ENCODE assay signal across 8 mouse cellular contexts in the genomic region with DNA sequence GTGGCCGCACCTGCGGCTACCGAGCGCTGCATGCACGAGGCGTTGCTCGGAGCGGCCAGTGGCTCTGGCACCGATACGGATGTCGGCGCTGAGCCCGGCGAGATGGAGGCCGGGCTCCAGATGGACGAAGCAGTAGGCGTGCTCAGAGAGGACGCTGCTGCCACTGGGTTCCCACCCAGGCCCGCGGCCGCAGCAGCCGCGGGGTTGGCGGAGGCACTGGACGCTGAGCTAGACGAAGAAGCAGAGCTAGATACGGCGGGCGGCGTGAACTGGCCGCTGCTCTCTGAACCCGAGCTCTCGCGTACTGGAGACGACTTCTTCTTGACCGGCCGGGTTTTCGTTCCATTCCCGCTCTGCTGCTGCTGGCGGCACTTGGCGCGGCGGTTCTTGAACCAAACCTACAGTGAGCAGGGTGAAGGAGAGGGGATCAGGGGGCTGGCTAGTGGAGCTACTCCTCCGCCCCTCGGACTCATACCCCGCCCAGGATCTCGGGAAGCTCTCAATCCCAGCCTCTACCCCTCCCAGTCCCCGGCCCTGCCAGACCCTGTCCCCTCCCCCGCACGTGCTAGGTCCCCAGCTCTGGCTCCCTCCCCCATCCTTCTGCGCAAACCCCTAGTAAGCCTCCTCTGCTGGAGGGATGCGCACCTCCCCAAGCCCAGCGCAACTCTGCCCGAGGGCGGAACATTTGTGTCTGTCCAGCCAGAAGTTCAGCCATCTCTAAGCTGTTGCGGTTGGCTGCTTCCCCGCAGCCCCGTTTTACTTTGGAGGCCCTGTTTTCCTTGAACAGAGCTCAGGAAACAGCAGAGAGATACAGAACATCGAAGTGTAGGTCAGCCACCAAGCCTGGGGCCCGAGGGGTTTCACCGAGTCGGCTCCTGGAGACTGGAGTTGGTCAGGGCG. TPM values are rescaled to one million over a fixed set of nuclear protein-coding genes. Genes with fewer than 3 reads are reported as not detected.
A peak's percentile ranks its signal among the peaks of the same experiment; 100 is the strongest.
DNase-seq lines count a peak whose midpoint lies in the region; ATAC-seq and TF ChIP-seq lines count a peak whose summit lies in the region.

No protein-coding gene starts in this region.

- no peaks in the 10 kb centered on the region for H3K9me3 ChIP-seq in liver, embryonic 11.5 days (ENCODE audit: control insufficient read depth, low read length)
- no peaks in the 10 kb centered on the region for H3K9me3 ChIP-seq in heart, embryonic 13.5 days
- no peaks in the 10 kb centered on the region for H3K9me3 ChIP-seq in kidney, postnatal 0 days (replicated peaks; ENCODE audit: low read length)
- no peaks in the 10 kb centered on the region for H3K9me3 ChIP-seq in midbrain, embryonic 10.5 days (replicated peaks)
- H3K9me3 ChIP-seq in stomach, postnatal 0 days (ENCODE audit: control insufficient read depth, low read length) = no peaks in the 10 kb centered on the region

- under 1% methylated on average over 63 of the region's 63 CpGs for WGBS in liver, embryonic 11.5 days
- WGBS in heart, embryonic 13.5 days = 1% methylated on average over 63 of the region's 63 CpGs
- 0% methylated on average over 63 of the region's 63 CpGs for WGBS in kidney, postnatal 0 days
- 1% methylated on average over 63 of the region's 63 CpGs for WGBS in midbrain, embryonic 10.5 days
- WGBS in stomach, postnatal 0 days = under 1% methylated on average over 61 of the region's 63 CpGs

- peaks cover 98% of the 10 kb centered on the region for H3K27me3 ChIP-seq in liver, embryonic 11.5 days (replicated peaks; ENCODE audit: control insufficient read depth, insufficient read depth, low read length)
- peaks cover 98% of the 10 kb centered on the region for H3K27me3 ChIP-seq in heart, embryonic 13.5 days (replicated peaks)
- H3K27me3 ChIP-seq in kidney, postnatal 0 days (ENCODE audit: insufficient read depth, low read length) = peaks cover 89% of the 10 kb centered on the region
- H3K27me3 ChIP-seq in midbrain, embryonic 10.5 days (ENCODE audit: low read depth, poor library complexity, severe bottlenecking) = peaks cover 94% of the 10 kb centered on the region
- peaks cover 11% of the 10 kb centered on the region for H3K27me3 ChIP-seq in stomach, postnatal 0 days (ENCODE audit: control insufficient read depth, insufficient read depth, low read length)

- TF ChIP-seq CTCF in kidney, postnatal 0 days (IDR thresholded peaks at IDR 0.05; ENCODE audit: low read depth) = no peak
- no peak for TF ChIP-seq CTCF in stomach, postnatal 0 days (IDR thresholded peaks at IDR 0.05; ENCODE audit: low read depth)

- H3K9ac ChIP-seq in liver, embryonic 11.5 days (ENCODE audit: low read depth, low read length) = no peak overlapping the region
- H3K9ac ChIP-seq in heart, embryonic 13.5 days = peak overlapping the region; percentile 56; the same call in 1 of the 2 replicates
- no peak overlapping the region for H3K9ac ChIP-seq in kidney, postnatal 0 days (ENCODE audit: low read depth, low read length)
- no peak overlapping the region for H3K9ac ChIP-seq in stomach, postnatal 0 days (ENCODE audit: low read length)

- H3K4me1 ChIP-seq in liver, embryonic 11.5 days (replicated peaks; ENCODE audit: control insufficient read depth, insufficient read depth, low read length) = peaks cover 14% of the 10 kb centered on the region
- H3K4me1 ChIP-seq in heart, embryonic 13.5 days = peaks cover 38% of the 10 kb centered on the region
- H3K4me1 ChIP-seq in kidney, postnatal 0 days (replicated peaks; ENCODE audit: insufficient read depth, low read length) = peaks cover 22% of the 10 kb centered on the region; the same call in 1 of the 2 replicates
- H3K4me1 ChIP-seq in midbrain, embryonic 10.5 days = peaks cover 84% of the 10 kb centered on the region
- H3K4me1 ChIP-seq in stomach, postnatal 0 days (replicated peaks; ENCODE audit: control insufficient read depth, insufficient read depth) = peaks cover under 1% of the 10 kb centered on the region; the same call in 1 of the 2 replicates

- no peak for ATAC-seq in liver, embryonic 11.5 days (replicated peaks; ENCODE audit: low FRiP score)
- no peak for ATAC-seq in heart, embryonic 13.5 days (ENCODE audit: extremely low read depth, insufficient number of reproducible peaks, low FRiP score, low TSS enrichment)
- no peak for ATAC-seq in kidney, postnatal 0 days (replicated peaks; ENCODE audit: low FRiP score, low read depth)
- ATAC-seq in stomach, postnatal 0 days (ENCODE audit: low FRiP score, low TSS enrichment) = no peak

- H3K27ac ChIP-seq in liver, embryonic 11.5 days (ENCODE audit: low read depth, low read length) = no peak overlapping the region
- no peak overlapping the region for H3K27ac ChIP-seq in heart, embryonic 13.5 days (replicated peaks)
- H3K27ac ChIP-seq in kidney, postnatal 0 days = no peak overlapping the region
- H3K27ac ChIP-seq in midbrain, embryonic 10.5 days (replicated peaks) = peak overlapping the region; percentile 100
- no peak overlapping the region for H3K27ac ChIP-seq in stomach, postnatal 0 days (replicated peaks)

- no peaks in the 10 kb centered on the region for H3K36me3 ChIP-seq in liver, embryonic 11.5 days (ENCODE audit: control insufficient read depth, insufficient read depth, low read length)
- no peaks in the 10 kb centered on the region for H3K36me3 ChIP-seq in heart, embryonic 13.5 days
- no peaks in the 10 kb centered on the region for H3K36me3 ChIP-seq in kidney, postnatal 0 days (ENCODE audit: insufficient read depth, low read length)
- H3K36me3 ChIP-seq in midbrain, embryonic 10.5 days = peaks cover 63% of the 10 kb centered on the region
- H3K36me3 ChIP-seq in stomach, postnatal 0 days (ENCODE audit: control insufficient read depth, insufficient read depth, low read length) = no peaks in the 10 kb centered on the region

- peak overlapping the region; percentile 28 for H3K4me3 ChIP-seq in liver, embryonic 11.5 days (ENCODE audit: low read depth, low read length)
- H3K4me3 ChIP-seq in heart, embryonic 13.5 days = peak overlapping the region; percentile 47
- peak overlapping the region; percentile 26 for H3K4me3 ChIP-seq in kidney, postnatal 0 days (replicated peaks; ENCODE audit: low read depth, low read length)
- peak overlapping the region; percentile 85 for H3K4me3 ChIP-seq in midbrain, embryonic 10.5 days
- H3K4me3 ChIP-seq in stomach, postnatal 0 days (ENCODE audit: low read depth, low read length) = peak overlapping the region; percentile 32

- H3K4me2 ChIP-seq in liver, embryonic 11.5 days = peak overlapping the region; percentile 36
- peak overlapping the region; percentile 73 for H3K4me2 ChIP-seq in heart, embryonic 13.5 days
- peak overlapping the region; percentile 41 for H3K4me2 ChIP-seq in kidney, postnatal 0 days (ENCODE audit: low read length)
- H3K4me2 ChIP-seq in stomach, postnatal 0 days (replicated peaks; ENCODE audit: low read depth) = peak overlapping the region; percentile 37

- TF ChIP-seq EP300 in stomach, postnatal 0 days (optimal IDR thresholded peaks at IDR 0.05) = no peak

- DNase-seq in liver, embryonic 11.5 days (ENCODE audit: low spot score) = peak; percentile 58
- no peak for DNase-seq in liver
- peak; percentile 77 for DNase-seq in embryo, embryonic 10.5 days (ENCODE audit: low spot score)
- DNase-seq in kidney, postnatal 0 days (ENCODE audit: low spot score) = peak; percentile 34
- DNase-seq in midbrain, embryonic 10.5 days (ENCODE audit: low spot score) = peak; percentile 88
- peak; percentile 19 for DNase-seq in stomach, postnatal 0 days (ENCODE audit: low spot score)
- DNase-seq in thymus, postnatal 25 days = no peak

RNA-seq across cellular contexts. Expression of a gene that starts 5.8 kb away (rescaled TPM):
- polyA plus RNA-seq in liver, embryonic 11.5 days (2014; fragmentation: Nextera tagmentation; extraction: Ambion mirVana) = 0.08 TPM in 1 of 2 replicates, not detected in the other
- 0.07 and 0.17 TPM in 2 replicates for polyA plus RNA-seq in heart, embryonic 13.5 days (2015; fragmentation: Nextera tagmentation; extraction: Ambion mirVana)
- polyA plus RNA-seq in kidney, postnatal 0 days (2015; fragmentation: Nextera tagmentation; extraction: Ambion mirVana) = not detected in 2 replicates
- polyA plus RNA-seq in midbrain, embryonic 10.5 days (2016; fragmentation: Nextera tagmentation; extraction: Ambion mirVana) = 44.5 and 54.8 TPM in 2 replicates
- polyA plus RNA-seq in stomach, postnatal 0 days (2015; fragmentation: Nextera tagmentation; extraction: Ambion mirVana) = 0.02 TPM in 1 of 2 replicates, not detected in the other

Comparison
In these comparisons a context has a peak if more than half of its experiments do, and no peak if none do; other contexts are left out.
1. DNase-seq: peak in liver, embryonic 11.5 days (single experiment), embryo, embryonic 10.5 days (single experiment), kidney, postnatal 0 days (single experiment), midbrain, embryonic 10.5 days (single experiment) and stomach, postnatal 0 days (single experiment); none in liver (single experiment) and thymus, postnatal 25 days (single experiment).
2. H3K4me3 ChIP-seq: peak in every context shown above with its lines; median percentile 85 in midbrain, embryonic 10.5 days; 47 in heart, embryonic 13.5 days; 32 in stomach, postnatal 0 days; 28 in liver, embryonic 11.5 days; 26 in kidney, postnatal 0 days.
3. RNA of a gene that starts 5.8 kb away (polyA plus RNA-seq): 44.5 to 54.8 TPM in midbrain, embryonic 10.5 days; 0.08 TPM in liver, embryonic 11.5 days, 0.07 to 0.17 TPM in heart, embryonic 13.5 days, not detected in kidney, postnatal 0 days and 0.02 TPM in stomach, postnatal 0 days; every median in the first group is over 10 times any median in the second.
4. Peak in every context shown above with its lines, with median percentiles within 50 percentile points of each other: H3K4me2 ChIP-seq.